Mouse (Mus musculus): ENCODE data around the gene Zfr2.

Gene Zfr2

DNA sequence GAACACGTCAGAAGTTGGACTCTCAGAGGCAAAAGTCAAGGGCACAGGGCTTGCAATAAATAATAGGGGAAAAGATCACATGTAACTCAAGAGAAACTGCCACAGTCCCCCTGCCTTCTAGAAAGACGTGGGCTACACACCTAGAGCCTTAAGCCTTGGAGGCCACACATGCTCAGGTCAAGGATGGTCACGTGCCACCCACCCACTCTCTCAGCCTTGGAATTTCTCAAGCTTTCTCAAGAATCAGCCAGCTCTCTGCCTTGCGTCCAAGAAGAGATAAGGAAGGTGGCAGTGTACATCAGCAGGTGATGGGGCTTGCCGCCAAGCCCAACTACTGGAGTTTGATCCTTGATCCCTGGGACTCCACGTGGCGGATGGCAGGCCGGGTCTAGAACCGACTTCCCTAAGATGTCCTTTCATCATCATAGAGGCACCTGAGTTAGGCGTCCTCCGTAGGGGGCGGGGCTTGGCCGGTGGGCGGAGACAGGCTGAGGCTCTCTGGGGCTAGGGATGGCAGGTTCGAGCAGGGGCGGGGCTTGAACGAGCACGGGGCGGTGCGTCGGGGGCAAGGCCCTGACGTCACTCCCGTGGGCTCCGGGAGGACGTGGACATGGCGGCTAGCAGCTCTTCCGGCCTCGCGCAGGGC, at the start of gene Zfr2:
Gene Zfr2 (plus strand): TSS at position 576 of the 646 bp plus-strand sequence.
- peak; percentile 98 for DNase-seq

GRCm38 (mm10) chr10:81183805-81184204, 49.1 kb upstream of the Zfr2 start, which contains the start of gene 4930442H23Rik:
Gene 4930442H23Rik, minus strand, starts transcription at chr10:81183849.
- peak; percentile 91 for DNase-seq

DNA sequence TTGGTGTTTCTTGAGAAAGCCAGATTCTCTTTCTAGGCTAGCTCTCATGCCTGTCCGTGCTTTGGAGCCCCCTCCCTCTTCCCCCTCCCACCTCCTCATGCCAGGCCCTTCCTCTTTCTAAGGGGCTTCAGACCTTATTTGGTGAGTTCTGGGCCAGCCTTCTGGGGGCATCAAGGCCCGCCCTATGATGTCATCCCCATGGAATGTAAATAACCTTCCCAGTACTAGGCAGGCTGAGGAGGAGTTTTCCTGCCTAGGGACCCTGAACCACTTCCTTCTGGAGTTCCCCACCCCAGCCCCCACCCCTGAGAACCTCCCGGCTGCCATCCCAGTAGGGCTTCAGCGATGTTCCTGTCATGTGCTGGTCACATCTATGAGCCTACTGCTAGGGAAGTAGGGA, 48.2 kb upstream of the Zfr2 start:
- DNase-seq, result no peak

DNA sequence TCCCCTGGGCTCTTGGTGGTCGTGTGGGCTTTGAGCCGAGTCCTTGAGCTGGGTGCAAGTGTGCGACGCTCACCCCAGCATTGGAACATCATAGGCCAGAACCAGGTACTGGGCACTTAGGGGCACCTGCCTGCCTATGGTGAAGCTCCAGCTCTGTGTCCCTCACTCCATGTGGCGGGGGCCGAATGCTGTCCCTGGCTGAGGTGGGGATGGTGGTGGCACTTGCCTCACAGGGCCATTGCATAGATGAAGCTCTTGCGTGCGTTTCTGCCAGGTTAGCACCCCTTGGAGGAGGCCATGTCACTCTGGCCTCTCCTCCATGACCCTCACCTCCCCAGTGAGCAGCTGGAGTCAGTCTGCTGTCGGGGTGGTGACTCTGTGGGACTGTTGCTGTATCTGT, 45.8 kb upstream of the Zfr2 start:
- peak; percentile 91 for DNase-seq

DNA sequence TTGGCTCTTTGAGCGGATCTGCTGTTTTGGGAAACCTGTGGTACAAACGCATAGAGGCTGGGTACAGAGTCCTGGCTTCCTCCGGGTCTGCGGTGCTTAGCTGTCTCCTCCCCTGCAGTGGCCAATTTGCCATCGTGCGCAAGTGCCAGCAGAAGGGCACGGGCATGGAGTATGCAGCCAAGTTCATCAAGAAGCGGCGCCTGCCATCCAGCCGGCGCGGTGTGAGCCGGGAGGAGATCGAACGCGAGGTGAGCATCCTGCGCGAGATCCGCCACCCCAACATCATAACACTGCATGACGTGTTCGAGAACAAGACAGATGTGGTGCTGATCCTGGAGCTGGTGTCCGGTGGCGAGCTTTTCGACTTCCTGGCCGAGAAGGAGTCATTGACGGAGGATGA, 43.1 kb upstream of the Zfr2 start:
- peak; percentile 94 for DNase-seq

GRCm38 (mm10) chr10:81190236-81190911, 42.6 kb upstream of the Zfr2 start:
- peak; percentile 95 for DNase-seq

- peak; percentile 94 for DNase-seq
Observed at GRCm38 (mm10) chr10:81190912-81191321, 42.0 kb upstream of the Zfr2 start.

DNA sequence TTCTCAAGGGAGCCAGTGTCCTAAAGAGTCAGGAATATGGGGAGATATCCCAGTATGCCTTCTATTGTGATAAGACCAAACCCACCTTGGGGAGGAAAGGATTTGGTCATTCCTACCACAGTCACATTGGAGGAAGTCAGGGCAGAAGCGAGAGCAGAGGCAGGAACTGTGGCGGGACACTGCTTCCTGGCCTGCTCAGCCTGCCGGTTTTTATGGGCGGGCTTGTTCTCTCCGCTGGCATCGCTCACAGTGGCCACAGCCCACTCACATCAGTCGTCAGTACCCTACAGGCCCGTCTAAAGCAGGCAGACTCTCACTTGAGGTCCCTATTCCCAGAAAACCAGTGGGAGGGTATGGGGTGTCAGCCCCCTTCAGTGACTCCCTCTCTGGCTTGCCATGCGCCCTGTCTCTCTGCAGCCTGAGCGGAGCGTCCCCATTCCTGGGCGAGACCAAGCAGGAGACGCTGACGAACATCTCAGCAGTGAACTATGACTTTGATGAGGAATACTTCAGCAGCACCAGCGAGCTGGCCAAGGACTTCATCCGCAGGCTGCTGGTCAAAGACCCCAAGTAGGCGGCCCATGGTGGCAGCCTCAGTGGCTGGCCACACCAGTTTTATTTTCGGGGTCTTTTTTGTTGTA, 41.5 kb upstream of the Zfr2 start:
- peak; percentile 96 for DNase-seq

DNA sequence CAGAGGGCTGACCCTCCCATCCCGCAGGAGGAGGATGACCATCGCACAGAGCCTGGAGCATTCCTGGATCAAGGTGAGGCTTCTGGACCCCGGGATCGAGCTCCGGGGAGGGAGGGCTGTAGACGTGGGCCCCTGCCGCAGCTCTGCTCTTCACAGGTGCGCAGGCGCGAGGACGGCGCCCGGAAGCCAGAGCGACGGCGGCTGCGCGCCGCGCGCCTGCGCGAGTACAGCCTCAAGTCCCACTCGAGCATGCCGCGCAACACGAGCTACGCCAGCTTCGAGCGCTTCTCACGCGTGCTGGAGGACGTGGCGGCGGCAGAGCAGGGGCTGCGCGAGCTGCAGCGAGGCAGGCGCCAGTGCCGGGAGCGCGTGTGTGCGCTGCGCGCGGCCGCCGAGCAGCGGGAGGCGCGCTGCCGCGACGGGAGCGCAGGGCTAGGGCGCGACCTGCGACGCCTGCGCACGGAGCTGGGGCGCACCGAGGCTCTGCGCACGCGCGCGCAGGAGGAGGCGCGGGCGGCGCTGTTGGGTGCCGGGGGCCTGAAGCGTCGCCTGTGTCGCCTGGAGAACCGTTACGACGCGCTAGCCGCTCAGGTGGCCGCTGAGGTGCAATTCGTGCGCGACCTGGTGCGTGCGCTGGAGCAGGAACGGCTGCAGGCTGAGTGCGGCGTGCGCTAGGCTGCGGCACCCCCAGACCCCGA, 40.5 kb upstream of the Zfr2 start:
- peak; percentile 99 for DNase-seq

GRCm38 (mm10) chr10:81192968-81193501, 39.9 kb upstream of the Zfr2 start:
- DNase-seq, result peak; percentile 97

- DNase-seq, result peak; percentile 97
Observed at GRCm38 (mm10) chr10:81193991-81194774, 38.8 kb upstream of the Zfr2 start.

- DNase-seq, result peak; percentile 94
Observed at GRCm38 (mm10) chr10:81195300-81195699, 37.7 kb upstream of the Zfr2 start.

- peak; percentile 95 for DNase-seq
Observed at GRCm38 (mm10) chr10:81196470-81197065, 36.4 kb upstream of the Zfr2 start.

DNA sequence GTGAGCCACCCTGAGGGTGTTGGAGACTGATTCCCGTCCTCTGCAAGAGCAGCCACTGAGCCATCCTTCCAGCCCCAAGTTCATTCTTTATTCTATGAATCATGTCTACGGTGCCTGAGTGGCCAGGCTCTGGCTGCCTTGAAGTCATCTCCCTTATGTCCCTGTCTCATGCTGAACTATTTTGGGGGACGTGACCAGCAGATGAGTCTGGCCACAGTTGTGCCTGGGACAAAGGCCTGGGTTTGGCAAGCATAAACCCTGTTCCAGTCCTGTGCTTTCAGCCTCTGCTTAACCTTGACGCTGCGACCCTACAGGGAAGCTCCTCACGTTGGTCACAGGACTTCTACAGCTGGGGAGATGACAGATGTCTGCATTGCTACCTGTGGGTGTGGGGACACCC, 35.6 kb upstream of the Zfr2 start:
- peak; percentile 97 for DNase-seq

GRCm38 (mm10) chr10:81198230-81198629, 34.7 kb upstream of the Zfr2 start:
- peak; percentile 89 for DNase-seq

DNA sequence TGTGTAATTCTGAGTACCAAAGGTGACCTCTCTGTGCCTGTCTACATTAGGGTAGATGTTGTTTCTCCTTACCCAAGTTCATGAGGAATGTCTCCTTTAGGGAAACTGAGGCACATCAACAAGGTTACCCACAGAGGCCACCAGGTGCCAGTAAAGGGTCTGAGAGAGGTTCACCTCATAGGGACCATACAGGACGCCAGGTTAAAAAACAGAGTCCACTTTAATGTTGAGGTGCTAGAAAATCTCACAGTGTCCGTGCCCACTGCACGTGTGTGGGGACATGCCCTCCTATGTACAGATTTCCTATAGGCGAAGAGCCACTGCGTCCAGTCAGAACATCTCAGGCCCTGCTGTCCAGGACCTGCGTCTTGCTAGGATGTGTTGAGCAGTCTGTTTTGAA, 34.0 kb upstream of the Zfr2 start:
- peak; percentile 88 for DNase-seq

- DNase-seq, result peak; percentile 93
Observed at GRCm38 (mm10) chr10:81200141-81200540, 32.8 kb upstream of the Zfr2 start.

DNA sequence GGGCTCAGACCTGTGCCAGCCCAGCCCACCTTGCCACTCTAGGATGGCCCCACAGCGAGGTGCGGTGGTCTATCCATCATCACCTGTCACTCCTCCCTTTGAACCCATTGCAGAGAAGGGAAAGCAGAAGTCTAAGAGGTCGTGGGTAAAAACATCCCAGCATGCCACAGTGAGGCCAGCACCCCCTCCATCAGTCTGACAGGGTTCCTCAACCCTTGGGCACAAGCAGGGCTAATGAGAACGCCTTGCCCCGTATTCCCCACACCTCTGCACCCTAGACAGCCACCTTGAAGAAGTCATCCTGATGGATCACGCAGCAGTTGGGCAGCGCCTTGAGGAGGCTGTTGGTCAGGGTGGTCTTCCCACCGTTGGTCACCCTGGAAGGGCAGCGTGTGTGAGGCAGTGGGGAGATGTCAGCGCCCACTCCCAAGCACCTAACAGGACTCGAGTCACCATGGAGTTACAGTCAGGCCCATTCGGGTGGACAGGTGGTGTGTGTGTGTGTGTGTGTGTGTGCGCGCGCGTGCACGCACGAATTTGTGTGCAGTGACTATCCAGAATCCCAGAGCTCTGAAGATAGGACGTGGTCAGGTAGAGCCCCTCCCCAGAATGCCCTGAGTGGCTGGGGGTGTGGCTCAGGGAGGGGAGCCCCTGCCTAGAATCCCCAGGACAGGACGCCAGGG, 32.2 kb upstream of the Zfr2 start:
- peak; percentile 93 for DNase-seq

DNA sequence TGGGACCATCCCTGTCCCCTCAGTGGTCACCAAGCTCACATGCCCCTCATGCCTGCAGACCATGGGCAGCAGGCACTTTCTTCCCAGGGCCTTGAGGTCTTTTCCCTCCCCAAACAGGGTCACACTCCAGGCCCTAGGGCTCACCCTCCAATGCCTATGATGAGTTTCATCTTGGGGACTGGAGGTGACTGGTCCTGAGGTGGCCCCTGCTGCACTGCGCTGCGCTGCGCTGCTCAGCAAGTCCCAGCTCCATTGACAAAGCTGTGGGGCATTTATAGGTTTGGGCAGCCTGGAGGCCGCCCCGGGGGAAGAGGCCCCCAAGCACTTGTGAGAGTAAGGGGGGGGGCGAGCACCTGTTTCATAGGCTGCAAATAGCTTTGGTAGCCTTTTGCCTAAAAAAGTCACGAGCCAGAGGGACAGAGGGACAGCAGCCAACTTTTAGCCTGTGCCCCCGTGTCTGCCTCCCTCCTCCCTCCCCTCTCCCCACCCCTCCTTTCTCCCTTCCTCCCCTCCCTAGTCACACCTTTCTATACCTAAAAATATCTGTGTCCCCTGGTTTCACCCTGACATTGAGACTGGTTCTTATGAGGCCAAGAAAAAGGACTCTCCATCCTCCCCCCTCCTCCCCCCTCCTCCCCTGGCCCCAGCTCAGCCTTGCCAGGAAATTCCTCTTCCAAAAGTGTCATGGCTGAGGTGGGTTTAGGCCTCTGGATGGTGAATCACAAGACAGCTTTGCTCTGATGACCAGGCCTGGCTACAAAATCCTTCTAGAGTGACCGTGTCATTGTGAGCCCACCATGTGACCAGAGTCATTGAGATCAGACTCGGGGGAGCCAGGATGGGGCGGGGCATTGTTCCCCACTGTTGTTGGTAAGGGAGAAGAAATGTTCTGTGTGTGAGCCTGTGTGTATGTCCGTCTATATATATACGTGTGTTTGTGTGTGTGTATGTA, 30.9 kb upstream of the Zfr2 start, which contains the start of gene Nmrk2:
Gene Nmrk2 (minus strand): TSS at position 245 of the 952 bp plus-strand sequence.
- peak; percentile 98 for DNase-seq
